Mouse (Mus musculus) hindlimb bud, embryonic 11.5 days (tissue): Measurements from ENCODE around the gene Sgk2.

ENCODE experiments used
- DNase-seq: peaks from one replicate; pipeline ENCODE4 v3.0.0-alpha.2; 2012; ENCODE audit warnings: low read depth, low spot score; ENCODE audit errors: extremely low spot score

Sgk2 gene

GRCm38 (mm10) chr2:162987218-162987617 is at the start of gene Sgk2:
Gene Sgk2 (plus strand): TSS chr2:162987330.
- DNase-seq, result no peak

GRCm38 (mm10) chr2:162939562-162939961 is 47.6 kb upstream of the Sgk2 start:
- no peak for DNase-seq

- no peak for DNase-seq
Observed at GRCm38 (mm10) chr2:162943148-162943846, 43.8 kb upstream of the Sgk2 start, which contains the start of gene L3mbtl1. Gene L3mbtl1 (plus strand): TSS chr2:162943472.

DNA sequence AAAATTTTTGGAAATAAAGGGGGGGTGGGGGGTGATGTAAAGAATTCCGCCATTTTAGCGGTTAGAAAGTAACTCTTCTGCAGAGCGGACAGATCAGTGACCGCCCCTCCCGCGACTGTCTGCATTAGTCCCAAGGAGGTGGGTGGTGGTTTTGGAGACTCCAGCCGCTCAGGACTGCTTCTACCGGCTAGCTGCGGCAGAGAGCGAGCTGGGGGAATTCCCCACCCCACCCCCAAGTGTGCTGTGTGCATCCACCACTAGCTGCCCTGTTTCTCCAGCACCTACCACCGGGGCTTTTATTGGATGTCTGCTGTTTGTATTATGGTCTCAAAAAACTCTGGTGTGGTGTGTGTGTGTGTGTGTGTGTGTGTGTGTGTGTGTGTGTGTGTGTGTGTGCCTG is 43.2 kb upstream of the Sgk2 start:
- DNase-seq, result no peak

- no peak for DNase-seq
Observed at GRCm38 (mm10) chr2:162946964-162947363, 40.2 kb upstream of the Sgk2 start.

- no peak for DNase-seq
Observed at GRCm38 (mm10) chr2:162947736-162948135, 39.4 kb upstream of the Sgk2 start.

DNA sequence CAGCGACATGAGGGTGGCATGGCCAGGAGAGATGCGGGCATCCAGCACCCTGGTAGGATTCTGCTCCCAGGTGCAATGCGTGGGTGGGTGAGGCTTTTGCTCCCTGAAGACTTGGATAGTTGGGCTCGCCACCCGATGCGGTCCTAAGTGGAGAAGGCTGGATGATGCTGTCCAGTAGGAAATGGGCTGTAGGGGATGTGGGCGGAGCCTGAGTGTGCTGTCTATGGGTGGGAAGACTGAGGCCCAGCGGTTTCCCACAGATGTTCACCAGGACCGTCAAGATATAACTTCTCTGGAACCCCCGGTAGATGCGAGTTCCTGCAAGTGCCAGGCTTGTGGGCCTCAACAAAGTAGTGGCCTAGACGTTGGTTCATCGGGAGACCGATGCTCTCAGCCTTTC is 38.9 kb upstream of the Sgk2 start:
- no peak for DNase-seq

DNA sequence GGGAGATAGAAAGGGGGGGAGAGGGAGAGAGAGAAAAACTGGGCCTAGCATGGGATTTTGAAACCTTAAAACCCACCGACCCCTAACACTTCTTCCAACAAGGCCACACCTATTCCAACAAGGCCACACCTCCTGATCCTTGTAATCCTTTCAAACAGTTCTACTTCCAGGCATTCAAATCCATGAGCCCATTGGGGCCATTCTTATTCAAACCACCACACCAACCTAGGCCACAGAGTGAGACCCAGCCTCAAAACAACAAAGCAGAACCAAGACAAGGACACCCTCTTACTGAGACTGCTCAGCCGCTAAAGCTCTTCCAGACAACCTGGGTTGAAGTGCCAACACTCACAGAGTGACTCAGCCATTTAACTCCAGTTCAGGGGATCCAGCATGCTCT is 36.4 kb upstream of the Sgk2 start:
- no peak for DNase-seq

- DNase-seq, result no peak
Observed at GRCm38 (mm10) chr2:162956843-162957242, 30.3 kb upstream of the Sgk2 start.

DNA sequence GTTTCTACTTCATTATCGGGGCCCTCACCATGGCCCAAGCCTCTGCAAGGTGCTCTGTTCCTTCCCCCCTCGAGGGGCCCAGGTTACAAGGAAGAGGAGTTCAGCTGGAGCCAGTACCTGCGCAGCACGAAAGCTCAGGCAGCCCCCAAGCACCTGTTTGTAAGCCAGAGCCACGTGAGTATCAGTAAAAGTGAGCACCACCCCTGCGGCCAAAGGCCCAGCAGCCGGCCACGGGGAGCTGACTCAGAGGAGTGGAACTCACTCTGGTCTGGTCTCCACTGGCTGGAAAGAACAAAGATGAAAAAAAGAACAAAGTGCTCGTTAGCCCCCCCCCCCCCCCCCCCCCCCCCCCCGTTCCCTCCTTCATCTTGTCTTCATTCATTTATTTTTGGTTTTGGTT is 25.8 kb upstream of the Sgk2 start:
- no peak for DNase-seq

- no peak for DNase-seq
Observed at GRCm38 (mm10) chr2:162966734-162967133, 20.4 kb upstream of the Sgk2 start.

DNA sequence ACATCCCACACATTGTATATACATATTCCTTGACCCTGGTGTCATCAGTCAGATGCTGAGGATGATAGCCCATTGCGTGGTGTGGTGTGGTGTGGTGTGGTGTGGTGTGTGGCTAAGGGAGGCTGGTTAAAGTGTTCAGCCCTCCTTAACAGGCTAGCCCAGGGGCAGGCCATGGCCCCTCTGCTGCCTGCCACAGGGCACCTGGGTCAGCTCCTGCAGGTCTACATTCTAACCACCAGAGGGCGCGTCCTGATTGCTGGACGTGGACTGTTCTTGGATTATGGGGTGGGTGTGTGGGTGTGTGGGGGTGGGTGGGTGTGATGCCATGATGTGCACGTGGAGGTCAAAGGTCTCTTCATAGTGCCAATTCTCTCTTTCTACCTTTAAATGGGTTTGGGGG is 18.8 kb upstream of the Sgk2 start:
- DNase-seq, result no peak

GRCm38 (mm10) chr2:162969101-162969500 is 18.0 kb upstream of the Sgk2 start:
- DNase-seq, result no peak

DNA sequence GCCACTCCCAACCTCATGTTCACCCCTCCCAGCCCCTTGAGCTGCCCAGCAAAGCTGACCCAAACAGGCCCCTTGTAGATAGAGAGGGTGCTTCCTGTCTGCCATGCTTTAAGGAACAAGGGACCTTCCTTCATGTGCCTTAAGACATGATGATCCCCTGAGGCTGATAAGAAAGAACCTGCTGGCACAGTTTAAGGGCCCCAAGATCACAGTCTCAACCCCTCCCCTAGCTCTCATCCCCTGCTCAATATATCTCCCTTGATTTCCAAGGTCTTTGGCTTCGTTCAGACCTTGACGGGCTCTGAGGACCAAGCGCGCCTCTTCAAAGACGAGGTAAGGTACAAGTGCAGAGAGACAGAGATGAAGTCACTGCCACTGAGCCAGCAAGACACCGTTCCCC is 16.2 kb upstream of the Sgk2 start:
- no peak for DNase-seq

DNA sequence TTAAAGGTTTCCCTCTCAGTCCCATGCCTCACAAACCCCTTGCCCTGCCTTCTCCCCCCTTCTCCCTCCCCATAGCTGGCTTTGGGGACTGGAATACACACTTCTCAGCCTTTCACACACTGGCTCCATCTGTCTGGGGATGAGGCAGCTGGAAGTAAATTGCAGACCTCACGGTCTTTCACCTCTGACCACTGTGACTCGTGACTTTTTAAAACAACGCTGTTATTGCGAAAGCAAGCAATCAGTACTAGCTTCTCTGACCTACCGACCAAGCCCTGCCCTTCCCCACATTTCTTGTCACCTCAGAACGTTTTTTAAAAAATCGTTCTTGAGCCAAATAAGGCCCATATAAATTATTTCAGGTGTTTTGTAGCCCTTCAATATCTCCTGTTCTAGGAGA is 14.4 kb upstream of the Sgk2 start:
- DNase-seq, result no peak

DNA sequence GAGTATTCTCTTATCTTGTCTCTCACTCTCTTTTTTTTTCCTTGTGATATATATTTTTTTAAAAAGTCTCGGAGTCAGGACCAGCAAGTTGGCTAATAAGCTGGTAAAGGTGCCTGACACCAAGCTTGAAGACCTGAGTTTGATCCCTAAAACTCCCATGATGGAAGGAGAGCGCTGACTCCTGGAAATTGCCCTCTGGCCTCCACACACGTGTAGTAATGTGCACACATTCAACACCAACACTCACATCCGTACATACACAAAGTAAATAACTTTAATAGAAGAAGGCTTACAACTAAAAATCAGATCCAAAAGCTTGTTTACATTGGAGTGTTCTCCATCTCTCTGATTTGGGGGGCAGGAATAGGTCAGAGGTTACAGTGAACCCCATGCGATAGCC is 13.9 kb upstream of the Sgk2 start:
- no peak for DNase-seq

DNA sequence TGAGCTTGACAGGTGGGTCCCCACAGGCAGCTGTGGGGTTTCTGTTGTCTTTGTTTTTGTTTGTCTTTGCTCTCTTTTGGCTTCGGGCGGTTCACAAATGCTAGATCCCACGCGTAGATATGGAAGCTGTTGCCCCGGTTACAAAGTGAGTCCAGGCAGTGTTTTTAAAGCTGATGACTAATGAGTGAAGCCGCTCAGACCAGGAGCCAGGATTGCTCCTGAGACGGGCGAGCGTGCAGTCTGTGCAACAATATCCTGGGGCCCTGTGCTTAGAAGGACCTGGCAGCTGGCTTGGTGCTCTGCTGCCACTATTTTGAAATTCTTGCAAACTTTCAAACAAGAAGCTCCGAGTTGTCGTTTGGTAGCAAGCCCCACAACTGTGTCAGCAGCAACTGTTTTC is 13.5 kb upstream of the Sgk2 start:
- no peak for DNase-seq

DNA sequence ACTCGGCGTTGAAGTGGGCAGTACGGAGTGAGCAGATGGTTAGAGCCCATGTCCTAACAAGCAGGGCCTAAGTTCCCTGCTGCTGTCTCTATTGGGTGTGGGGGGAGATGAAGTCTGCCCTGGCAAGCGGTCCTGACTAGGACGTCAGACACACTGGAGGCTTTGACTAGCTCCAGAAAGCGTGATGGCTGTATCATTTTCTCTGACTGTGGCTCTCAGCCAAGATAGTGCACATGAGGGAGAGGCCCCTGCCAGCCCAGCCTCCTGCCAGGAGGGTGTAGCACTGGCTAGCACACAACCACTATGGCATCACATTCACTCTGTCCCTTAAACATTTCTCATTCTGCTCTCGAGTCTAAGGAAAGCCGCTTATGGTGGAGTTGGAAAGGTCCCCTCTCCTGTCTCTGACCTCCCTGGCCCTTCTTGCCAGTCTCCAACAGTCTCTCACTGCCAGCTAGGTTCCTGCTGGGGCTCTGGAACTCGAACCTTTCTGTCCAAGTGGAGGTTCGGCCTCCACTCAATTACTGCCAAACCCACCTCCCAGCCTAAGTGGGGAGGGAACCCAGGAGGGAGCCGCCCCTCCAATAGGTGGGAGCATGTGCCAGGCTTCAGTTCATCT is 11.9 kb upstream of the Sgk2 start:
- DNase-seq, result no peak

- DNase-seq, result no peak
Observed at GRCm38 (mm10) chr2:162976001-162976400, 11.1 kb upstream of the Sgk2 start.

- DNase-seq, result no peak
Observed at GRCm38 (mm10) chr2:162984381-162984780, 2.7 kb upstream of the Sgk2 start.

- no peak for DNase-seq
Observed at GRCm38 (mm10) chr2:162985923-162986322, 1.2 kb upstream of the Sgk2 start.

GRCm38 (mm10) chr2:162986764-162987163 is 366 bp upstream of the Sgk2 start:
- DNase-seq, result no peak

GRCm38 (mm10) chr2:162988235-162988634 is 1.1 kb downstream of the Sgk2 start:
- no peak for DNase-seq
